In genomic region chr1:78419593-78419992, GRCm38 (mm10) we compare ENCODE assay signal across 8 mouse cellular contexts.
DNase-seq lines count a peak whose midpoint lies in the region; ATAC-seq and TF ChIP-seq lines count a peak whose summit lies in the region.

No protein-coding gene starts in this region.

- CTCF ChIA-PET in Patski (lab: Charles Lee), result interaction anchor here (0.8 to 2.2 kb wide), 11 partner anchors 8 to 452 kb away, joined by 3 to 12 read pairs (median 3); no protein-coding TSS in a partner anchor

- no peak for DNase-seq in Patski (ENCODE audit: low read depth, low spot score)
- peak; percentile 87 to 88 for DNase-seq in cerebellum, adult 18-20 months
- DNase-seq in forebrain, postnatal 0 days, result peak; percentile 76
- DNase-seq in layer of hippocampus, postnatal 25 days (ENCODE audit: extremely low spot score in 1 of 2, low spot score in 1 of 2), result peak; percentile 73 to 88
- peak; percentile 89 for DNase-seq in lung, postnatal 36 days
- peak; percentile 78 to 88 for DNase-seq in right cerebral cortex, adult 2 months (ENCODE audit: low spot score in 2 of 2)
- peak; percentile 53 for DNase-seq in yolk sac, embryonic 10.5 days (ENCODE audit: low spot score)

- H3K4me1 ChIP-seq in forebrain, postnatal 0 days (ENCODE audit: insufficient read depth), result no peaks in the 10 kb centered on the region
- H3K4me1 ChIP-seq in hindbrain, embryonic 16.5 days (ENCODE audit: control insufficient read depth, insufficient read depth, low read depth, low read length), result no peaks in the 10 kb centered on the region

- no peaks in the 10 kb centered on the region for H3K9me3 ChIP-seq in forebrain, postnatal 0 days (ENCODE audit: low read length)
- no peaks in the 10 kb centered on the region for H3K9me3 ChIP-seq in hindbrain, embryonic 16.5 days (ENCODE audit: control insufficient read depth, low read length)

- no peak overlapping the region for H3K9ac ChIP-seq in forebrain, postnatal 0 days
- H3K9ac ChIP-seq in hindbrain, embryonic 16.5 days (ENCODE audit: low read depth, low read length), result no peak overlapping the region

- no peak overlapping the region for H3K27ac ChIP-seq in forebrain, postnatal 0 days (ENCODE audit: low read depth, low read length)
- H3K27ac ChIP-seq in hindbrain, embryonic 16.5 days (ENCODE audit: low read depth, low read length), result no peak overlapping the region

- 49% methylated on average over 4 of the region's 4 CpGs for WGBS in forebrain, postnatal 0 days
- WGBS in hindbrain, embryonic 16.5 days, result 51% methylated on average over 4 of the region's 4 CpGs

- H3K27me3 ChIP-seq in Patski, result no peaks in the 10 kb centered on the region
- H3K27me3 ChIP-seq in forebrain, postnatal 0 days (ENCODE audit: insufficient read depth, low read length), result no peaks in the 10 kb centered on the region
- no peaks in the 10 kb centered on the region for H3K27me3 ChIP-seq in hindbrain, embryonic 16.5 days (replicated peaks; ENCODE audit: control insufficient read depth, insufficient read depth, low read length)

- in situ Hi-C loops in Patski (cut with MboI; ENCODE audit: low pct_unique_long_range_greater_than_20kb), result loop anchor here (10.0 kb wide), 1 partner anchor 205 kb away; no protein-coding TSS in a partner anchor

- peak; percentile 68 for ATAC-seq in Patski
- ATAC-seq in forebrain, postnatal 0 days, result peak; percentile 71
- peak; percentile 72; the same call in 1 of the 2 replicates for ATAC-seq in hindbrain, embryonic 16.5 days

- no peak overlapping the region for H3K4me3 ChIP-seq in forebrain, postnatal 0 days (ENCODE audit: low read depth, low read length)
- no peak overlapping the region for H3K4me3 ChIP-seq in hindbrain, embryonic 16.5 days (ENCODE audit: low read length)

- POLR2A ChIA-PET in Patski (lab: Charles Lee), result no interaction called here

- peak; percentile 89 for TF ChIP-seq CTCF in Patski (IDR thresholded peaks at IDR 0.05)
- peak; percentile 73 for TF ChIP-seq CTCF in forebrain, postnatal 0 days (IDR thresholded peaks at IDR 0.05; ENCODE audit: low read depth)

- H3K36me3 ChIP-seq in forebrain, postnatal 0 days (ENCODE audit: insufficient read depth), result peaks cover 12% of the 10 kb centered on the region; the same call in 1 of the 2 replicates
- H3K36me3 ChIP-seq in hindbrain, embryonic 16.5 days (ENCODE audit: control insufficient read depth, insufficient read depth, low read length), result no peaks in the 10 kb centered on the region

- no peak overlapping the region for H3K4me2 ChIP-seq in forebrain, postnatal 0 days (ENCODE audit: low read depth)
- no peak overlapping the region for H3K4me2 ChIP-seq in hindbrain, embryonic 16.5 days (ENCODE audit: low read length)
